Mouse (Mus musculus) small intestine, adult 2 months (tissue): ENCODE results near the gene Prune2. TPM values are rescaled to one million over a fixed set of nuclear protein-coding genes. Genes with fewer than 3 reads are reported as not detected.

Experiments
- H3K27ac ChIP-seq: fragments of 200-500 bp; 2 replicates; pipeline ENCODE4 v1.5.1; 2012; ENCODE audit warnings: low read depth, low read length, control low read depth, inconsistent platforms; ENCODE audit not compliant: insufficient read depth
- H3K27me3 ChIP-seq: fragments of 200-500 bp; 2 replicates; pipeline ENCODE4 v1.6.1; 2012; ENCODE audit warnings: mild to moderate bottlenecking, moderate library complexity, low read length, inconsistent platforms; ENCODE audit not compliant: control insufficient read depth, insufficient read depth
- H3K36me3 ChIP-seq: fragments of 200-500 bp; 2 replicates; pipeline ENCODE4 v1.6.1; 2012; ENCODE audit warnings: mild to moderate bottlenecking, low read length, control low read depth, inconsistent platforms; ENCODE audit not compliant: control insufficient read depth, insufficient read depth
- H3K4me1 ChIP-seq: fragments of 200-500 bp; 2 replicates; pipeline ENCODE4 v1.6.1; 2012; ENCODE audit warnings: low read length, inconsistent platforms, mixed read lengths; ENCODE audit not compliant: control insufficient read depth, insufficient read depth, insufficient read length
- H3K4me3 ChIP-seq: fragments of 200-500 bp; 2 replicates; pipeline ENCODE4 v1.5.1; 2012; ENCODE audit warnings: low read depth, mild to moderate bottlenecking, control low read depth, inconsistent platforms, low read length, moderate library complexity
- CTCF ChIP-seq: fragments of 200-500 bp; IDR thresholded peaks from 2 replicates; pipeline ENCODE4 v1.5.1; 2012; ENCODE audit warnings: low read depth, mild to moderate bottlenecking, control low read depth, inconsistent platforms, low read length, moderate library complexity, mixed read lengths; ENCODE audit not compliant: insufficient replicate concordance, insufficient read length; ENCODE audit errors: extremely low read depth
- POLR2A ChIP-seq: fragments of 200-500 bp; IDR thresholded peaks from 2 replicates; pipeline ENCODE4 v1.6.1; 2012; ENCODE audit warnings: low read depth, mild to moderate bottlenecking, control low read depth, inconsistent platforms, low read length, moderate library complexity
- WGBS: fragments of 180-500 bp; shearing (Covaris S2); methylation state at CpG from one replicate; pipeline ENCODE4 v1.1.7; 2018; 5-methylcytosine and 5-hydroxymethylcytosine counted together
- polyA plus RNA-seq: library from polyadenylated mRNA; depleted of rRNA; stranded (reverse); fragments of >200 nt; gene quantifications from 2 replicates; pipeline ENCODE4 v1.2.3, GENCODE M21; 2012

Prune2 gene
- polyA plus RNA-seq, 1 experiment = 0.65 TPM

GRCm38 (mm10) chr19:16994260-16994659 lies 38.3 kb downstream of the Prune2 start:
- no peaks in the 10 kb centered on the region for H3K27me3 ChIP-seq
- TF ChIP-seq POLR2A (no peak), CTCF (no peak)
- H3K4me1 ChIP-seq = no peaks in the 10 kb centered on the region
- H3K27ac ChIP-seq = no peak overlapping the region
- H3K36me3 ChIP-seq = no peaks in the 10 kb centered on the region
- no peak overlapping the region for H3K4me3 ChIP-seq
- WGBS = 57% methylated on average over 8 of the region's 8 CpGs

- Histone ChIP-seq H3K36me3 (no peaks in the 10 kb centered on the region), H3K27ac (no peak overlapping the region), H3K27me3 (no peaks in the 10 kb centered on the region), H3K4me3 (no peak overlapping the region), H3K4me1 (no peaks in the 10 kb centered on the region)
- no peak for TF ChIP-seq POLR2A
- no peak for TF ChIP-seq CTCF
- 62% methylated on average over 7 of the region's 7 CpGs for WGBS
Observed at GRCm38 (mm10) chr19:16997915-16998314, 42.0 kb downstream of the Prune2 start.

- H3K27ac ChIP-seq = no peak overlapping the region
- TF ChIP-seq CTCF (no peak), POLR2A (no peak)
- no peaks in the 10 kb centered on the region for H3K27me3 ChIP-seq
- H3K4me1 ChIP-seq = no peaks in the 10 kb centered on the region
- H3K4me3 ChIP-seq = no peak overlapping the region
- 62% methylated on average over 17 of the region's 17 CpGs for WGBS
- no peaks in the 10 kb centered on the region for H3K36me3 ChIP-seq
Observed at GRCm38 (mm10) chr19:17006220-17006907, 50.4 kb downstream of the Prune2 start.

- Histone ChIP-seq H3K27me3 (no peaks in the 10 kb centered on the region), H3K27ac (no peak overlapping the region), H3K4me1 (no peaks in the 10 kb centered on the region), H3K36me3 (no peaks in the 10 kb centered on the region), H3K4me3 (no peak overlapping the region)
- WGBS = 7% methylated on average over 6 of the region's 6 CpGs
- no peak for TF ChIP-seq CTCF
- no peak for TF ChIP-seq POLR2A
Observed at GRCm38 (mm10) chr19:17011261-17011995, 55.5 kb downstream of the Prune2 start.

- 48% methylated on average over 2 of the region's 2 CpGs for WGBS
- no peak for TF ChIP-seq POLR2A
- TF ChIP-seq CTCF = no peak
- Histone ChIP-seq H3K4me3 (no peak overlapping the region), H3K27ac (no peak overlapping the region), H3K4me1 (no peaks in the 10 kb centered on the region), H3K36me3 (no peaks in the 10 kb centered on the region), H3K27me3 (no peaks in the 10 kb centered on the region)
Observed at GRCm38 (mm10) chr19:17013085-17013484, 57.2 kb downstream of the Prune2 start.

- no peak overlapping the region for H3K27ac ChIP-seq
- WGBS = 71% methylated on average over 10 of the region's 10 CpGs
- no peaks in the 10 kb centered on the region for H3K27me3 ChIP-seq
- no peak for TF ChIP-seq POLR2A
- H3K36me3 ChIP-seq = no peaks in the 10 kb centered on the region
- no peaks in the 10 kb centered on the region for H3K4me1 ChIP-seq
- no peak overlapping the region for H3K4me3 ChIP-seq
Observed at GRCm38 (mm10) chr19:17014337-17015124, 58.6 kb downstream of the Prune2 start.

- TF ChIP-seq CTCF = no peak
- TF ChIP-seq POLR2A = no peak
- Histone ChIP-seq H3K36me3 (no peaks in the 10 kb centered on the region), H3K27me3 (no peaks in the 10 kb centered on the region), H3K27ac (no peak overlapping the region), H3K4me1 (no peaks in the 10 kb centered on the region), H3K4me3 (no peak overlapping the region)
- WGBS = 69% methylated on average over 4 of the region's 4 CpGs
Observed at GRCm38 (mm10) chr19:17024748-17025147, 68.8 kb downstream of the Prune2 start.
